Mouse (Mus musculus): ENCODE results near the gene Mapk13.

DNA sequence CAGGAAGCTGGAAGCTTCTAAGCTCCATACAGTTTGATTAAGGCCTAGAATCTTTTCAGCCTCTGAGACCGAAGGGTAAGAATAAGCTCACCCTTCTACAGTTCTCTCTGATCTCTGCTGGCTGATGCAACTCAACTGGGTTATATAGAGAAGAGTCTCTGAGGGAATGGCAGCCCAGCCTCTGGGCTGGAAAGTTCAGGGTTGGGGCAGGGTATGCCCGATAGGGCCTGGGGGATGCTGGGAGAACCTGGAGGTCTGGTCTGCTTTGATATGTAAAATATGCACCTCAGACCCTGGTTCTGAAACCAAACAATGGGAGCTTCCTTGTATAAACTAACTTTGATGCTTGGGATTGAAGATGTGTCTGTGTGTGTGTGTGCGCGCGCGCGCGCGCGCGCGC, 18.4 kb downstream of the Mapk13 start:
- no peak for TF ChIP-seq POLR2A (IDR thresholded peaks at IDR 0.05; ENCODE audit: low read depth, low read length)
- no peak for TF ChIP-seq CTCF (IDR thresholded peaks at IDR 0.05; ENCODE audit: borderline replicate concordance, insufficient read depth, low read length)
